Mouse (Mus musculus) brain, embryonic 14.5 days (tissue): ENCODE data around the gene Treml1.

Source experiments
- CTCF ChIP-seq: fragments of 200-500 bp; IDR thresholded peaks from 2 replicates; pipeline ENCODE4 v1.5.1; 2012; ENCODE audit warnings: inconsistent platforms, mild to moderate bottlenecking, moderate library complexity, borderline replicate concordance; ENCODE audit not compliant: insufficient read depth, insufficient read length; ENCODE audit errors: extremely low read depth
- POLR2A ChIP-seq: fragments of 200-500 bp; IDR thresholded peaks from 2 replicates; pipeline ENCODE4 v1.6.1; 2012; ENCODE audit warnings: mild to moderate bottlenecking, inconsistent platforms, borderline replicate concordance; ENCODE audit not compliant: poor library complexity, insufficient read depth, insufficient read length, severe bottlenecking; ENCODE audit errors: extremely low read depth

DNA sequence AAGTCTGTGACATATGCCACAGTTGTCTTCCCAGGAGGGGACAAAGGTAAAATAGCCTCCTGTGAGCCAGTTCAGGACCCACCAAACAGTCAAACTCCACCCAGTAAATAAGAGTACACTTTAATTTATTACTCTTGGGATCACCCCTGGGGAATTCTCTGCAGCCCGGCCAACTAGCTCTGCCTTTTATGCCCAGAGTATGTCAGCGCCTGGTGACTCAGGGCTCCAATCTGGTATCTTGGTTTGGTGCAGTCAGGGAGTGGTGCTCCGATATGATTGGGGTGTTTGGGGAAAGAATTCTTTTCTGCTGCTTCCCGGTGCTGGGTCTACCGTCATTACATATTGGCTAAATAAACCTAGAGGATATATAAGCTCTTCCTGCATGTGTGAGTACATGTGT, 7.1 kb downstream of the Treml1 start:
- TF ChIP-seq POLR2A = no peak
- TF ChIP-seq CTCF = no peak
